Mouse (Mus musculus) CD4-positive helper T cell, adult 2 months (primary cell): ENCODE measurements around the gene Dlx5.
A peak's percentile ranks its signal among the peaks of the same experiment; 100 is the strongest.

ENCODE experiments used
- DNase-seq: peaks from one replicate; pipeline ENCODE4 v3.0.0-alpha.2; 2012; ENCODE audit warnings: low read depth, missing footprints, low spot score

The Dlx5 gene

DNA sequence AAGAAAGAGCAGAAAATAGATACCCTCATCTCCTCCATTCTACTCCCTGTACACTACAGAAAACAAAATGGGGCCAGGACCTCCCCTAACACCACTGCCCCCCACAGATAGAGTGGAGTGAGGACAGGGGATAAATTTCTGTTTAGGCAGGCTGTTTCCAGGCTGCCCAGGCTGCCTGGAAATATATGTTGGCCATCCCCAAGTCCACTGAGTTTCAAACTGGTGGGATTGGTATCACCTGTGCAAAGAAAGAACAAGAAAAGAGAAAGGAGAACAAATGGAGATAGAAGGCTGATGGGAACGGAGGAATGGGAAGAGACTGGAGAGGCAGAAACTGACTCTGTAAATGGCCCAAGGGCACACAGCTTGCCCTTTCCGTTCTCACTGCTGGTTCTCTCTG lies 5.7 kb downstream of the Dlx5 start:
- no peak for DNase-seq

DNA sequence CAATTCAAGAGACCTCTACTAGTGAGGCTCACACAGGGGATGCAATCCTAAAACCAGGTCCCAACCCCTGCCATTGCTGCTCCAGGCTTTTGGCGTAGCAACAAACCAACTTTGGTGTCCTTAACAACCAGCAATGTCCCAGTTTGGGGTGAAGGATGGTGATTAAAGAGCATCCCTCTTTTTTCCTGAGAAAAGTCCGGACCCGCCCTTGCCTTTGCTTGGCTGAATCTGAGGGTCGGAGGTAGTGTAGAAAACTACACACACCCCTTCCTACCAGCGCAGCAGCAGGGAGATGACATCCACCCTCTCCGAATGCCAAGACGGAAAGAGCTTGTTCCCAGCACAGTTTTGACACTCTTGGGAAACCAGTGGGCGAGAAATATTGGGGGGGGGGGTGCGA lies 6.2 kb downstream of the Dlx5 start:
- no peak for DNase-seq

DNA sequence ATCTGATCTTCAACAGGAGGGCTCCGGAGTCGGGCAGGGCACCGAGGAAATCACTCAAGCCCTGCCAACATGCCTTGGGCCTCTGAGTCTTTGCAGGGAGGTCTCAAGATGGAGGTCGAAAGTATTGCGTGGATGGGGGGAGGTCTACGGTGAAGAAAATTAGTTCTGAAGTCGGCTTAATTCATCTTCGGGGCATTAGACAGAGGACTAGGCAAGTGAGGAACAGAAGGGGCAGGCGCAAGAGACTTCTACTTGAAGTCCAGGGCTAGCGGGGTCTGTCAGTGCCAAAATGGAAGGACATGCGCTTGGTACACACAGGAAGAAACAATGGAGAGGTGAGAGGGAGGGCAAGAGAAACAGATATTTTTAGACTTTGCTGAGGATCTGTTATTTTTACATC lies 6.7 kb downstream of the Dlx5 start:
- no peak for DNase-seq

DNA sequence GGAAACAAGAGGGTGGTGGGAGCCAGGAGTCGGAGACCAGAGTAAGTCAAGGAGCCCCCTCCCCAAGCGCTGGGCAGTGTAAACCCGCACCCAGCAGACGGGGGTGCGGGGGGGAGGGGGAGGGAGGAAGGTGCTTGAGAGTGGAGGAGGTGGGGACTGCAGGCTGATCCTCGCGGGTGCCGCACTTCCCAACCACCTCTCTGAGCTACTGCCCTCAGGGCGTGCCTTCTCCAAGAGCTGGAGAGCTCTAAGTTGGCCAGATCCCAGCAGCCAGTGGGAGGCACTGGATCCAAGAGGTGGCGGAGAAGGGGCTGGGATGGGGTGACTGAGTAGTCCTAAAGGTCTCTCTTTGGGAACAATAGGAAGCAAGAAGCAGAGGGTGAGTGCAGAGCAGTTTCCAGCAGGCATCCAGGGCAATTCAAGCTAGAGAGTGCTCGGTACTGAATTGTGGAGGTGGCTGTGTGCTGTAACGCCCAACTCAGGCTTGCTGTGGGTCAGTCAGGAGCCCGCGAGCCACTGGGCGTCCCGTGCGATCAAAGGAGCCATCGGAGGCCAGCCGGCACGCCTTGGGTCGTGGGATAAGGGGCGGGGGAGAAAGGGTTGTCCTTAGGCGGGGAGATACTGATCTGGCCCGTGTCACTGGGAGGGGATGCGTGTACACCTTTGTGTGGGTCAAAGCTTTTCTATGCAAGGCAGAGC lies 7.7 kb downstream of the Dlx5 start:
- DNase-seq = no peak

DNA sequence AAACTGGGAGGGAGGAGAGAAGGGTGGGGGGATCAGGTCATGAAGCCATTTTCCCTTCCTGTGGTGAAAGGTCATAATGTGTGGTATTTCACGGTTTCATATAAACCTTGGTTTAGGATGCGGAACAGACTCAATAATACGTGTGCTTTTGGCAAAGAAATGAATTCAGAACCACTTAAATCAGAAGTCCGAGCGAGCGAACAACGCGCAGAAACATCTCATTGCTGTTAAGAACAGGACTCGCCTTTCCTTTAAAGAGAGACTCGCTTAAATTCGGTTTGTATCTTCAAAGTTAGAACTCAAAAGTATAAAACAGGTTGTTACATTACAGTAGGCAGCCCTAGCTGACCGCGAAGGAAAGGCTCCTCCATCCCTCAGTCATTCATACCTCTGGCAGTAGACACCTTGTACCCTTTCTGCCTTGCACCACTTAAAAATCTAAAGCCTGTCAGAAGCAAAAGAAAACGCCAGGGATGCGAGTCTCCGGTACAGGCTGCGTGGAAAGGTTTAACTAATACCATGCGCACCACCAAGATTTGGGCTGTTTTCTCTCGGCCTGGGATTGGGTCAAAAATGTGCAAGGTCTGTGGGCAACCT lies 8.3 kb downstream of the Dlx5 start:
- DNase-seq = no peak

DNA sequence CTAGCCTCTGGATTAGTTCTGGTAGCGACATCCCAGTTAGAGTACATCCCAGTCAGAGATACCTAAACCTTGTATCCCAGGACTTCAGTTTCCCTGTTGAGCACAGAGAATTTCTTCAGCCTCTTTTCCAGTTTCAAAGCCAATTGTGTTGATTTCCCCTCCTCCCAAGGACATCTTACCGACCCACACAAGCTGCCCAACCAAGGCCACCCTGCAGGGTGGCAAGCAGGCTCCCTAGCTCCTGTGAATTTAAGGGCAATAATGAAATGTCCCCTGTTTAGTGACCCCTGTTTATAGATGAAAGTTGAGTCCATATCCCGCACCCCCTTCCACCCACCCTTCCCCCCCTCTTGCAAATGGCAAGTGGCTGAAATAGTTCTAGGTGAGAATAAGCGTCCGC lies 9.0 kb downstream of the Dlx5 start:
- DNase-seq = no peak

DNA sequence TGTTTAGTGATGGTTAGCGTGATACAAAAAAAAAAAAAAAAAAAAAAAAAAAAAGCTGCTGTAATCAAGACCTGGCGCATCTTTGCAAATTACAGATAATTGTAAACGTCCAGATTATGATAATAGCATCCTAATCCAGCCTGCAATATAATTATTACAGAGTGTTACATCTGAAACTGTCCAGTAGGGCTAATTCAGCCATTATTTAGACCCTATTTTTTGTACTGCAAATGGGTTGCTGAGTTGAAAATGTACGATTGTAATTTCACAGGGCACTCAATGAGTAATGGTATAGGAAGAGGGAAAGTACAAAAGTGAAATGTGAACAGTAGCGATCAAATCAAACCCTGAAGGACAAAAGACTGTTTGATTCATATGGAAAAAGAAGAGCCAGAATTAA lies 10.2 kb downstream of the Dlx5 start:
- no peak for DNase-seq

DNA sequence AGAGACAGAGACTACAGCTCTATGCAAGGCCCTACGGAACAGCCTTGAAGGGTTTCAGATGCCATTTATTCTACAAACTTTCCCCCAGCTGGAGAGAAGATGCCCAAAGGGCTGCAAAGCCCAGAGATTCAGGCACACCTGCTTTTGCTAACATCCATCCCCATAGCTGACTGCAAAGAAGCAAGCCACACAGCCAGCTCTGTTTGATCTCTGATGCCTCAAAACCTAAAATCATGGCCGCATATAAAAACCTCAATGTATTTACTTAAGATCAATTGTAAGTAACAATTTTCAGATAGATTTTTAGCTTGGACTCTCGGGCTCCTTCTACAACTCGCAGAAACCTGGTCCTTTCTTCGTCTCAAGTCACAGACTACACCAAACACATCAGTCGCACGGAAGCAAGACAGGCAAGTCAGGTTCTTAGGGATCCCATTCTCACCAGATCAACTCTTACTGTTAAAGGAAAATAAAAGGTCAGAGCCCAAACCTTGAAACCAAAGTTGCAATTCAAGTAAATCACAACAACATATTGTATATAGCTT lies 10.9 kb downstream of the Dlx5 start:
- no peak for DNase-seq

DNA sequence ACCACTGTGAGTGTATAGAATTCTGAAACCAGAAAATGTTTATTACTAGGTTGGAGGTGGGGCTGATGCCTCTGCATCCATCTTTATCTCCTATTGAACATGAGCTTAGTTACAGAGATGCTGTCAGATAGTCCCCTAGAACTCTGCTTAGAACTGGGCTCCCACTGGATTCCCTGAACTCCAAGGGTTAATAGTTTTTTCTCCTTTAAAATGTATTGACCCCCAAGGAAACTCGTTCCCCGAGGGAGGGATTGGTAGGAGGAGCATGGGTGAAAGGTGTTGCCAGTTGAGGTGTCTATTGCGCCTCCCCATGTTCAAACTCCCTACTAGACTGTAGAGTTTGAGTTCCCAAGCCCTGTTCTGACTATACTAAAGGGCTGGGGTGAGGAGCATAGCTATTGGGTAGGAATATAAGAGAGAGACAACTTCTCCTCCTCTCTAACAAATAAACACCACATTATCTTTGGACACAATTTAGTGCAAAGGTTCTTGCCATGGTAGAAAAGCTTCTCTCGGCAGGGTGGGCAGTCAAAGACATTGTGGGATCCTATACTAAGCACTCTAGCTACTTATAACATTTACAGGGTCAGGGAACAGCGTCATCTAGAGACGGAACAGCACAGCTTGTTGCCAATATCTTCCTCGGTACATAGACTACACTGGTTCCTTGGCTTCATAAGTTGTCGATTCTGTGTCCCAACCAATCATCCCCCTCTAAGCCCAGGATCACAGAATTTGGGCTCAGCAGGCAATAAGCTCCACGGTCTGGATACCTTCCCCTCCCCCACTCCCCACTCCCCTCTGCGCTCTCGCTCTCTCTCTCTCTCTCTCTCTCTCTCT lies 11.7 kb downstream of the Dlx5 start:
- DNase-seq = no peak

DNA sequence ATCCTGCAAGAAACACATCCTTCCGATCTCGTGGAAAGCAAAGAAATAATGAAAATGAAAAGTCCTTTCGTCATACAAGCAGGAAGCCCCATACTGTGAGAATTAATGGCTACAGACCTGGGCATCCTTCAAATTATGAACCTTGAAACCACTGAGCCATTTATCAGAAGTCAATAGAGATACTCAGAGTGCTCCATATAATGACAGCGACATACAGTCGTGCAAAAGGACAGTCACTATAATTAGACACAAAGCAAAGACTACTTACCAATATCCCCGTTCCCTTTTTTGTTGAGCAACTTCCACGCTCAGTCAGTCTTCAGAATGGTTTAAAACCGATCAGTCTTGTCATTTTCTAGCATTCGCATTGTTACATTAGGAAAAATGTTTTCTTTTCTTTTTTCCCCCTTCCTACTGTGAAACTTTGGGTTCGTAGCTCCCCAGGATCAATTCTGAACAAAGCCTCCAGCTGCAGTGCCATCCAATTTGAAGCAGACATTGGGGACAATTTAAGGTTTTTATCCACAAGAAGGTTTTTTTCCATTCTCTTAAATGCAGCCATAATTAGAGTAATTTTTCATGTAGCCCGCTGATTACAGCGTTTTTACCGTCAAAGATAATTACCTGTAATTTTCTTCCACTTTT lies 12.7 kb downstream of the Dlx5 start:
- no peak for DNase-seq

DNA sequence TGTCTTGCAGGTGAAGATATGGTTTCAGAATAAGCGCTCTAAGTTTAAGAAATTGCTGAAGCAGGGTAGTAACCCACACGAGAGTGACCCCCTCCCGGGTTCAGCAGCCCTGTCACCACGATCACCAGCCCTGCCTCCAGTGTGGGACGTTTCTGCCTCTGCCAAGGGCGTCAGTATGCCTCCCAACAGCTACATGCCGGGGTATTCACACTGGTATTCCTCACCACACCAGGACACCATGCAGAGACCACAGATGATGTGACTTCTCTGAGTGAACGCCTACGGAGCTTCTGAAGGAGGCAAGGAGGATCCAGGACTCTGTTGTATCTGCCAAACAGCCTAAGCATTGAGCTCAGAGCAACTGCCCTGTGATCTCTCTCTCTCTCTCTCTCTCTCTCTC lies 14.9 kb downstream of the Dlx5 start:
- DNase-seq = no peak

DNA sequence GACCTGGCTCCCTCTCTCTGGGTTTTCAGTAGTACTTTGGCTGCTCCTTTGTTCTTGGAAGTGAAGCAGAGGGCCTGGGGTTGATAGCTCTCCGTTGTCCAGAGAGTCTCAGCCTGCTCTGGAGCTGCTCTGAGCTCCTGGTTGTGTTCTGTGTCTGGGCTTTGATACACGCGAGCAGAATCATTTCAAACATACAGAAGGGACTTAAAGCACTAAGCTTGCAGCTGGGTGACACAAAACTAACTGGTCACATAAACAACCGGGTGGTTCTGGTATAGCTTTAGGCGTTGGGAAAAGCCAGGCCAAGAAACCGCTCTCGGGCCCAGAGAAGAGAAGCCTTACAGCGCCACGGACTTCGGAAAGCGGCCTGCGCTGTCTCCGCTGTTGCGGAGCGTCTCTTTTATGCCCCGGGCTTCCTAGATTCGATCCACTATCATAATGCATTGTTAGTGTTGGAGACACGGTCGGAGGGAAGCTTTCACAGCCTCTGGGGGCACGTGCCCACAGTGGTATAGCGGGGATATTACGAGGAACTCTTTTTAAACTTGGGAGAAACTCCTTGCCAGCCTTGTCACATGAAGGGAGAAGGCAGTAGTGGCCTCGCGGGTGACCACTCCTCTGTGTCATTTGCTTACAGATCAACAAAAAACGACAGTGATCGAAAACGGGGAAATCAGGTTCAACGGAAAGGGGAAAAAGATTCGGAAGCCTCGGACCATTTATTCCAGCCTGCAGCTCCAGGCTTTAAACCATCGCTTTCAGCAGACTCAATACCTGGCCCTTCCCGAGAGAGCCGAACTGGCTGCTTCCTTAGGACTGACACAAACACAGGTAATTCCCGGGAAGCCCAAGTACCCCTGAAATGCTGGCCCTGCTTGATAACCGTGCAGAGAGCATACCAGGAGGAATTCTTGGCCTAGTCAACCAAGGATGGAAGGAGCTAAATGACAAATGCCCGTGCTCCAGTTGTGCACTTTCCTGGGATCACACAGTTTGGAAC lies 17.1 kb downstream of the Dlx5 start:
- no peak for DNase-seq

DNA sequence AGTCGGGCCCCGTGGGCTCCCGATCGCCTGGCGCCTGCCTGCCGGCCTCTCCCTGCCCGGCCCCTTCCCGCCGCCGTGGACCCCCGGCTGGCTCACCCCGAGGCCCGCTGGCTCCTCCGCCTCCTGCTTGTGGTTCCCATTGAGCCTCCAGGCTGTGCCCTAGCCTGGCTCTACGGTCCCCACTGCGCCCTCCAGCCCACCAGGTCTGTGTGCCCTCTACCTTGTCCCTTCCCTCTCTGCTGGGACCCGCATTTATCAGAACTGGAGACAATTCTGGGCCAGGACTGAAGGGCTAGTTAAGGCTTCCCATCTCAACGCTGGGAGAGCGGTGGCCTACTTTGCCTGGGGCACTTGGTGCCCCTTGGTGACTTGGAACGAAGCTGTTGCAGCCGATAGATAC lies 17.9 kb downstream of the Dlx5 start:
- DNase-seq = no peak

DNA sequence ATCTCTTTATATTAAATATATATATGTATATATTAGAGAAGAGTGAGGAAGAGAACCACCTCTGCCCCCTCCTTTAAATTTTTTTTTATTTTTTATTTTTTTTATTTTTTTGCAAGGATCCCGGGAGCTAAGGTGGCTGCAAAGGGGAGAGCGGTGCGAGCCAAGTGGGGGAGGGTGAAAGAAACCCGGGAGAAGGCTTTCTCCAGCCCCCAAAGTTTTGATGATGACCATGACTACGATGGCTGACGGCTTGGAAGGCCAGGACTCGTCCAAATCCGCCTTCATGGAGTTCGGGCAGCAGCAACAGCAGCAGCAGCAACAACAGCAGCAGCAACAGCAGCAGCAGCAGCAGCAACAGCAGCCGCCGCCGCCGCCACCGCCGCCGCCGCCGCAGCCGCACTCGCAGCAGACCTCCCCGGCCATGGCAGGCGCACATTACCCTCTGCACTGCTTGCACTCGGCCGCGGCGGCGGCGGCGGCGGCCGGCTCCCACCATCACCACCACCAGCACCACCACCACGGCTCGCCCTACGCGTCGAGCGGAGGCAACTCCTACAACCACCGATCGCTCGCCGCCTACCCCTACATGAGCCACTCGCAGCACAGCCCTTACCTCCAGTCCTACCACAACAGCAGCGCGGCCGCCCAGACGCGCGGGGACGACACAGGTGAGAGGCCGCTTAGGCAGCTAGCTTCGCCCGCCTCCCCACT lies 18.6 kb downstream of the Dlx5 start, which contains the start of gene Dlx6:
Dlx6 (plus strand) TSS at position 175 of the 711 bp plus-strand sequence.
- peak; percentile 7 for DNase-seq

DNA sequence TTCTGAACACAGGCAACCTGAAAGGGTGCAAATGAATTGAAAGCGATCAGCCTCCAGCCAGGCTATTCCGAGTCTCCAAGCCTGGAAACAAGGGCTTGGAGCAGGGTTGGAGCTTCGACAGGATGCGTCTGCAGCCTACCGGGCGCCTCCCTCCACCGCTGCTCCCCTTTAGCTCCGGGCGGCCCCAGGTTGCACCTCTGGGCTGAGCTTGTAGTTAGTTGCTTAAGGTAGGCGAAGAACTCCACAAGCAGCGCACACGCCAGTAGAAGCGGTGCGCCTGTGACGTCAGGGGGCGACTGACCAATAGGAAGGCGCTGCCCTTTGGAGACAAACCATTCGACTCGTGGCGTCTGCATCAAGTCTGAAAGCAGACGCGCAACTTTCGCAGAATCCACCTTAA lies 19.3 kb downstream of the Dlx5 start:
- peak; percentile 10 for DNase-seq

DNA sequence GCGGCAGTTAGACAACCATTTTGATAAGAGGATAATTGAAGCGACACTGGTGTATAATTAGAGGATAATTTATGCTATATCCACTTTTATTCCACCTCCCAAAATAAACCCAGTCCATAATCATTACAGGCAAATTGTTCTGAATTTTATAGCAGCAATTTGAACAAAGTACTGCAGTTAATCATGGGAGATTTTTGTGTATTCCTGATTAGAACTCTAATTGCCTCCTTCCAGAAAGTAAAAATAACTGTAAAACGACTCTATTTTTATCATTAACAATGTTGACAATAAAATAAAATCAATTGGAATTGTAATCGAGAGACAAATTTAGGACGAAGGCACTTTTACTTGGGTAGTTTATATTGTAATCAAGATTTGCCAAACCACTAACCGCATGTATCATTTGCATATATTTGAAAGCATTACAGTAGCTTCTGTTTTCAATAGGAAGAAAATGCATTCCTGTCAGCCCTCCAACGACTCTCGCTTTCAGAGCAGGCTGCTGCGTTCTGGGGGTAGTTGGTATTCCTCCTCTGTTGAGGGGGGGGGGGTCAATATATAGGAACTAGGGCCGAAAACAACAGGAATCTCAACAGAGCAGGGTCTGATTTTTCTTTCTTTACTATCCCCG lies 20.0 kb downstream of the Dlx5 start:
- no peak for DNase-seq

DNA sequence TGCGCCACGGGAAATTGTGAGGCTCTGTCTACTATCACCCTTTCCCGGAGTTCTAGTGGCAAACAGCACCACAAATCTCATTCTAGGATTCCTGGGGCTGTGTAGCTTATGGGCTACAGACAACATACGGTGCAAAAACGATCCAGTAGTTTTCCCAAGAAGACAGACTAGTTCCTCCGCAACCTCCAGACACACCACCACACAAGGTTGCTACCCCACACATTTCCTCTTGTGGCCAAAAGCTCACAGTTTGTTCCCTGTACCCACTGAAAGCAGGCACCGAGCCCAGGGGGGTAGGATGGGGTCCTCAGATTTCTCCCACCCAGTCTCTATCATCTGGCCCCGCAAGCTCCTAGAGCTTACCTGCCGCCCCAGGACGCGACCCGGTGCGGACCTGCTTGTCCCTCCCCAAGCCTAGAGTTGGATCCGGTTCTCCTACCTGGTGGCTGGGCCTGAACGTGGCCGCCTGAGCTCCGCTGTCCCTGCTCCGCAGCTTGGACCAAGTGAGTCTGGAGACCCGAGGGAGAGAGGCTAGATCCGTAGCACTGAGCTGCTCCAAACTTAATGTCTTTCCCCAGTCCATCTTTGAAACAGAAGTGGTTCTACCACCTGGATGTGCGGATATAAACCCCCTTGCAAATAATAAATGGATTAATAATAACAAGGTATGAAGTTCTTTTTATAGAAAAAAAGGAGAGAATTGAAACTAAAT lies 20.6 kb downstream of the Dlx5 start:
- DNase-seq = no peak

DNA sequence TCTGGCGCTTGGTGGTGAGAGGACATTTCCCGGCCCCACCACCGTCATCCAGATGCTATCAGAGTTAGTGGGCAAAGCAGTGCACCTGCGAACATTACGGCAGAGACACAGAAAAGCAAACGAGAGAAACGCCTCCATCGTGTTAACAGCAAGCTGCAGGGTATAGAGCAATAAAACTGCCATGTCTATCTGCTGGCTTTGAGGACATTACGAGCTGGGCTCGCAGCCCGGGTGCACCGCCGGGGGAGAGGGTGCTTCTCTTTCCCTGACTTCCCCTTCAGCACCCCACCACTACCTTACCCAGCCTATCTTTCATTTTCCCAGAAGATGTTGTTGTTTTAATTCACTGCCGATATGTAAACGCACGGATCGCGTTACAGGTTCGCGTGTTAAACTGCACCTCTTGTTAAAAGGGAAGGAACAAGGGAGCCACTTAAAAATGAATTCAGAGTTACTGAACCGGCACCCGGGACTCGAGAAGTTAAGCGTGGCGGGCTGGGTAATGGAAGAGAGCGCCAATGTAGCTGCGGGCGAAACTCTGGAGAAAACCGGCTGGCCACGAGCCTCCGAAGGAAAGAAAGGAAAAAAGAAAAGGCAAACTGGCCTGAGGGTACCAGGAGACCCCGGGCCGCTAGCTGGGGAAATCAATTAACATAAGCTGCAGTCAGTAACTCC lies 21.3 kb downstream of the Dlx5 start:
- no peak for DNase-seq
